Mouse (Mus musculus) bone marrow macrophage, adult 2 months (primary cell): Measurements from ENCODE around the gene 2010300C02Rik. TPM values are rescaled to one million over a fixed set of nuclear protein-coding genes. Genes with fewer than 3 reads are reported as not detected.
"Not testable (repeated sequence)": the region's sequence is repeated elsewhere in the genome, so short reads cannot be mapped to it uniquely, and the experiment has no call there.

ENCODE experiments used
- H3K27ac ChIP-seq: 2 replicates; pipeline ENCODE4 v1.5.1; 2012; ENCODE audit warnings: low read depth, low read length; ENCODE audit not compliant: insufficient read depth
- H3K4me1 ChIP-seq: 2 replicates; pipeline ENCODE4 v1.6.1; 2012; ENCODE audit warnings: low read length; ENCODE audit not compliant: control insufficient read depth, insufficient read depth
- H3K4me3 ChIP-seq: 2 replicates; pipeline ENCODE4 v1.5.1; 2012; ENCODE audit warnings: mild to moderate bottlenecking, low read length, moderate library complexity; ENCODE audit not compliant: insufficient read depth
- CTCF ChIP-seq: IDR thresholded peaks from 2 replicates; pipeline ENCODE4 v1.5.1; 2012; ENCODE audit warnings: low read depth, mild to moderate bottlenecking, low read length, moderate library complexity
- POLR2A ChIP-seq: IDR thresholded peaks from 2 replicates; pipeline ENCODE4 v1.6.1; 2012; ENCODE audit warnings: mild to moderate bottlenecking, low read depth, low read length, borderline replicate concordance
- polyA plus RNA-seq: library from polyadenylated mRNA; stranded (reverse); fragments of >200 nt; gene quantifications from 2 replicates; pipeline ENCODE4 v1.2.4, GENCODE M21; 2012; ENCODE audit not compliant: missing spikeins, insufficient read depth, insufficient read length

2010300C02Rik gene
- polyA plus RNA-seq, 1 experiment = 0.20 TPM

DNA sequence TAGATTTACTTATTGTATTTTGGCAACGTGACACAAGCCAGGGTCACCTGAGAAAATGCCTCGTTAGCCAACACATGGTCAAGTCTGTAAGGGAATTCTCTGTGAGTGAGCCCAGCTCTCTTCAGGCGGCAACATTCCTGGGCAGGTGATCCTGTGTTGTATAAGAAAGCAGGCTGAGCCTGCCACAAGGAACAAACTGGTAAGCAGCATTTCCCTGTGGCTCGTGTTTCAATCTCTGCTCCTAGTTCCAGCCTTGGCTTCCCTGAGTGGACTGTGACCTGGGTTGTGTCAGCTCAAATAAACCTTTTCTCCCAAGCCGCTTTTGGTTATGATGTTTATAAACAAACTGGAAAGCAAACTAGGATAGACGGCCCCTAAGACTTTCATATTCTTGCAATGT, 108.9 kb downstream of the 2010300C02Rik start:
- Histone ChIP-seq H3K4me1 (peaks cover under 1% of the 10 kb centered on the region; the same call in 1 of the 2 replicates), H3K4me3 (no peak overlapping the region), H3K27ac (no peak overlapping the region)
- TF ChIP-seq POLR2A = no peak
- no peak for TF ChIP-seq CTCF

DNA sequence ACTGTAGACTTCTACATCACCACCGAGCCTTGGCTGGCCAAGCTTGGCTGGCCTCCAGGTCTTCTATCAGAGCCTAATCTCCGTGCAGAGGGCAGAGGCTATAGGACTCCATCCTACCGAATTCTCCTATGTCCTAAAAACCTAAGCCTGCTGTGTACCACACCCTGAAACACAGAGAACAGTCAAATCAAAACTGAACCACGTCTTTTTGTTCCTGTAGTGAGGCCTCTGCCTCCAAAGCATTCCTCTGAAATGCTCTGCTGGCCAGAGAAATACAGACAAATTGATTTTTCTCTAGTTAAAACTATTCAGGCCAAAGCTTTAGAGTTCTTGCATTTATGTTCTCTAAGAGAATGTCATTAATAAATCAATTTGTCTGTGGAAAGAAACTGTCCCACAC, 109.6 kb downstream of the 2010300C02Rik start:
- TF ChIP-seq POLR2A (no peak), CTCF (no peak)
- Histone ChIP-seq H3K4me1 (peaks cover 3% of the 10 kb centered on the region; the same call in 1 of the 2 replicates), H3K4me3 (no peak overlapping the region), H3K27ac (no peak overlapping the region)

DNA sequence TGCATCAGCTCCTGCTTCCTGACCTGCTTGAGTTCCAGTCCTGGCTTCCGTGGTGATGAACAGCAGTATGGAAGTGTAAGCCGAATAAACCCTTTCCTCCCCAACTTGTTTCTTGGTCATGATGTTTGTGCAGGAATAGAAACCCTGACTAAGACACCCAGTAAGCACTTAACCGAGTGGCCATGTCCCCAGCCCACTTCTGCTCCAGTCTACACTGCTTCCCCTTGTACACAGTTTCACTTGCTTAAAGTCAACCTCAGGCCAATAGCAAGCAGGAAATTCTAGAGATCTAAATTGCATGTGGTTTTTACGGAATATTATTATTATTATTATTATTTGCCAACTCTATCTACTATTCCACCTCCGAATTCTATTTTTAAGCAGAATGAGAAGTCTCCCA, 114.2 kb downstream of the 2010300C02Rik start:
- H3K4me3 ChIP-seq, H3K27ac ChIP-seq: not testable (repeated sequence)
- H3K4me1 ChIP-seq = peaks cover 20% of the 10 kb centered on the region

DNA sequence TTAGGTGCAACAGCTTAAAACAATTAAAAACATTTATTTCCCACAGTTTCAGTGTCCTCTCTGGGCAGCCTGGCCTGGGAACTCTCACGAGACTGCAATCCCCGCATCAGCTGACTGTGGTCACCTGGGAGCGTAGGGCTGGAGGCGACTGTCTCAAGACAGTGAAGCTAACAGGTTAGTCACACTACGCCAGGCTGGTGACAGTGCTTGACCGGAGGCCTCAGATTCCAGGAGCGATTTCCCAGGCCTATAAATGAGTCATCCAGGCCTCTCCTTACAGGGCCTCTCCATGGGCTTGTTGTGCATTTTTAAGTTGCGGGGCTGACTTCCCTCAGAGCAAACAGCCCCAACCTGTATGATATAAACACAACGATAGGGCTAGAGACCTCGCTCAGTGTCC, 116.7 kb downstream of the 2010300C02Rik start:
- Histone ChIP-seq H3K4me1 (peaks cover 20% of the 10 kb centered on the region), H3K27ac (no peak overlapping the region), H3K4me3 (no peak overlapping the region)
- no peak for TF ChIP-seq CTCF
- TF ChIP-seq POLR2A = no peak

DNA sequence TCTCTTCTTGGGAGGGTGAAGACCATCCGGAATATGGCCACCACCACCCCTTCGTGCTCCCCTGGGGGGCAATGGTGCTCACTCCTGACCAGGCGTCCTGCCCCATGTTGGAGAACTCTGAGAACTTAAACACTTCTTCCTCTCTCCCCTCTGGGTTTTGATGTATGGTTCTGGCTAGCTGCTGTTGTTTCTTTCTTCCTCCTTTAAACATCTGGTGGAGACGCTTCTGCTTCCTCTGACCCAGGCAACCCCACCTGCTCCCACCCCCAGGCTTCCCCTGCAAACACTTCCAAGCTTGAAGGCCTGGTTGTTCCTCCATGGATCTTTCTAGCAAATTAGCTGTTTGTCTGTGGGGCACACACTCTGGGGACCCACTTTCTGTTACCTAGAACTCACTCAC, 117.6 kb downstream of the 2010300C02Rik start:
- no peak for TF ChIP-seq CTCF
- TF ChIP-seq POLR2A = no peak
- Histone ChIP-seq H3K4me1 (peaks cover 20% of the 10 kb centered on the region), H3K27ac (peak overlapping the region; percentile 5; the same call in 1 of the 2 replicates)

DNA sequence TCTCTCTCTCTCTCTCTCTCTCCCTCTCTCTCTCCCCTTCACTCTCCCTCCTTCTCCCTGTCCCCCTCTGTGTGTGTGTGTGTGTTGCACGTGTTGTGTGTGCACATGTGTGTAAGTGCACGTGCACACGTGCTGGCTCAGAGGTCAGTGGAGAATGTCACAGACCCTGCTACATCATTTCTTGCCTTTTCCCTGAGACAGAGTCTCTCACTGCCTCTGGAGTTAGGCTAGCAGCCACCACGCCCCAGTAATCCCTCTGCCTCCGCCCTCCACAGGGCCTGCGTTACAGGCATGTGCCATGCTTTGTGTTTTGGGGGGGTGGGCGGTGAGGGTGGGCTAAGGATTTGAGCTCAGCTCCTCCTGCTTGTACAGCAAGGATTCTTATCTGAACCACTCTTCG, 118.4 kb downstream of the 2010300C02Rik start:
- H3K27ac ChIP-seq = no peak overlapping the region
- H3K4me1 ChIP-seq = peaks cover 20% of the 10 kb centered on the region
- no peak overlapping the region for H3K4me3 ChIP-seq
- no peak for TF ChIP-seq POLR2A
- no peak for TF ChIP-seq CTCF

More for the DNA sequence above, 117.6 kb downstream of the 2010300C02Rik start:
- H3K4me3 ChIP-seq = no peak overlapping the region

DNA sequence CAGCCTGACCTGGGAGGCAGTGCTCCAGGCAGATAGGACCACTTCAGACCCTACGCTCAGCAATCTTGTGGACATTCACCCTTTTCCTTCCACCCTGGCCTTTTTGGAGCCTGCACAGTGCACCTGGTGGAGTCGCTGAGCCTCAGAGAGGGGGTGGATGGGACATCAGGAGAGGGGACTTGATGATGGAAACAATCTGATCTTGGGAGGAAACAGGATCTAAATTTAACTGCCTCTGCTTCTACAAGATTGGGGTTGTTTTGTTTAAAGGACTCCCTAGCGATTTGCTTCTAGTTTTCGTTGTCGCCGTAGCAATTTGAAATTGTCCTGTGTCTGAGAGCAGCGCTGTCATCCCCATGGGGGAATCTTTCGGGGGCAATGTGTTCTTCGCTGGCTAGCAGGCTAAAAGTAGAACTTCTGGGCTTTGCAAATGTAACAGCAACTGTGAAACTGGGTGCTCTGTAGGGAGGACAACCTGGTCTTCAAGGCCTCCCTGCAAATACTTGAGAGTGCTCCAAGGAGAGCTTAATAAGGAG, 119.2 kb downstream of the 2010300C02Rik start:
- H3K4me1 ChIP-seq = peaks cover 18% of the 10 kb centered on the region
- no peak for TF ChIP-seq CTCF
- TF ChIP-seq POLR2A = no peak
- H3K27ac ChIP-seq = no peak overlapping the region
- no peak overlapping the region for H3K4me3 ChIP-seq

DNA sequence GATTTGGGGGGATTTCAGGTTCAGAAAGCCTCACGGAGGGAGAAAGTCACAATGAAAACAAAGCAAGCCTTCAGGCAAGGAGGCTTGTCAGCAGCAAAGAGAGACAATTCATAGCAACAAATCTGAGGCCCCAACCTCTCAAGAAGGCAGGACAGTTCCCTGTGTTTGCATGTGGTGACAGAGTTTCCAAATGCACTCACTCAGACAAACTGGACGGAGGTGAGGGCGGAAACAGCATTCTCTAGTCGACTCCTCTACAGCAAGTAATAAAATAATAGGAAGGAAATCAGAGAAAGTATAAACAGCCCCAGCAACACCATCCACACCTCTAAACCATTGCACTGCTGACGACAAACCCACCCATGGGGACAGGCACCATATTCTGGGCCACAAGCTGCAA, 120.9 kb downstream of the 2010300C02Rik start:
- no peak overlapping the region for H3K4me3 ChIP-seq
- TF ChIP-seq CTCF (no peak), POLR2A (no peak)
- peaks cover 18% of the 10 kb centered on the region for H3K4me1 ChIP-seq
- H3K27ac ChIP-seq = no peak overlapping the region

DNA sequence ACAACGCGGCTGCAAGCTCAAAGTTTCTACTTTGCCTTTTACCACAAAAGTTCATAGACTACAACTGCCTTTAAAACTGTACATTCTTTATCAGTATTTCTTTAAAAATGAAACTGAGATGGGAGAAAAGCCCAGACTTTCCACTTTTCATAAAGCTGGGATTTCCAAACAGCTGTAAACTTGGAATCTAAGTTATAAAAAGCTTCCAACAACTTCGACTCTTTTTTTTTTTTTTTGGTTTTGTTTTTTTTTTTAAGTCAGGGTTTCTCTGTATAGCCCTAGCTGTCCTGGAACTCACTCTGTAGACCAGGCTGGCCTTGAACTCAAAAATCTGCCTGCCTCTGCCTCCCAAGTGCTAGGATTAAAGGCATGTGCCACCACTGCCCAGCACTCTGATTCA, 125.1 kb downstream of the 2010300C02Rik start:
- not testable (repeated sequence) for H3K4me1 ChIP-seq, H3K4me3 ChIP-seq, H3K27ac ChIP-seq

DNA sequence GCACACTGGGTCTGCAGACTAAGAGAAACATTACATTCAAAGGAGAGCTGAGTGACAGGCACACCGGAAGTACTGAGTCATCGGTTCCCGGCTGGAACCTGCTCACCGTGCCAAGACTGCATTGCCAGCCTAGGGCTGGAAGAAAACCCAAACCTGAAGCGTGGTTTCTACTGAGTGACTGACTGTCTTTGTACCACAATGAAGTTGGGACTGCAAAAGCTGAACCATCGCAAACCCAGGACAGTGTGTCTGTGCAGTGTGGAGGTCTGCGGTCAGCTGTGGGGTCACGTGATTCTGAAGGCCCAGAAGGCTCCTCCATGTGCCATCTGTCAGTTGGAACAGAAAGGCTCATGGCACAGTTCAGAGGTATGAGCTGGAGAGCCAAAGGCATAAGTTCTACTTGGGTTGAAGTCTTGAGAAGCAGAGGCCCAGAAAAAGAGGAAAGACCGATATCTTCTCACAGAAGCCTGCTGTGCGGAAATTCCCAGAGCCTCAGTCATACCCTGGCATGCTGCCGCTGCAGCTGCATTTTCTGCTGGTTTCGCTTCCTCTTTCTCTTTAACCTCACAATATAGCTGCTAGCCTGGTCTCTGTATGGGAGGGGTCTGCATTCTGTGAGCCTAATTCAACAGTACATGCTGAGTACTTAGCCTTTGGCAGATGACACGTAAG, 133.9 kb downstream of the 2010300C02Rik start:
- H3K4me3 ChIP-seq = peak overlapping the region; percentile 9

More for the DNA sequence above, 133.9 kb downstream of the 2010300C02Rik start:
- H3K27ac ChIP-seq = peak overlapping the region; percentile 91
- peaks cover 12% of the 10 kb centered on the region for H3K4me1 ChIP-seq
- TF ChIP-seq POLR2A (no peak), CTCF (no peak)
